ENCODE assay signal across 8 mouse cellular contexts in the genomic region with DNA sequence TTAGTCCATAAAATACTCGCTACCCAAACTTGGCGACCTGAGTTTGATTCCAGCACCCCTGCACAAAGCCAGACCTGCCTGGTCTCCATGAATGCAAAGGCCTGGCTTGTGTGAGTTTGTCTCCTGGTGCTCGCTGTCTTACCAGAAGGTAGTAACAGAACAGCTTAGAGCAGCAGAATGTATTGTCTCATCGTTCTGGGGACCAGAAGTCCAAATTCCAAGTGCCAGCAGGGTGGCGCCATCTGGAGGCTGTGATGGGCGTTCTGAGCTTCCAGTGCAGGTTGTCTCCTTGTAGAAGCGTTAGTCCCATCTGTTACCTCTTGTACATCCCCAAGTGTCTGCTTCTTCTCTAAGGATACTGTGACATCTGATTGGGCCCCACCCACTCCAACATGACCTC. TPM values are rescaled to one million over a fixed set of nuclear protein-coding genes. Genes with fewer than 3 reads are reported as not detected.
DNase-seq lines count a peak whose midpoint lies in the region; ATAC-seq and TF ChIP-seq lines count a peak whose summit lies in the region.

No protein-coding gene starts in this region.

- peaks cover 20% of the 10 kb centered on the region; the same call in 1 of the 2 replicates for H3K27me3 ChIP-seq in forebrain, embryonic 12.5 days

- no peak overlapping the region for H3K27ac ChIP-seq in left cerebral cortex, adult 2 months
- no peak overlapping the region for H3K27ac ChIP-seq in bone marrow, adult 2 months (ENCODE audit: control insufficient read depth, insufficient read depth, low read depth, low read length, poor library complexity)
- H3K27ac ChIP-seq in forebrain, embryonic 12.5 days, result peak overlapping the region; percentile 69; the same call in 1 of the 2 replicates

- TF ChIP-seq POLR2A in bone marrow, adult 2 months (IDR thresholded peaks at IDR 0.05; ENCODE audit: borderline replicate concordance, control insufficient read depth, low read depth, low read length), result no peak

- peak; percentile 51 for TF ChIP-seq CTCF in left cerebral cortex, adult 2 months (IDR thresholded peaks at IDR 0.05)
- peak; percentile 58 for TF ChIP-seq CTCF in bone marrow, adult 2 months (IDR thresholded peaks at IDR 0.05; ENCODE audit: control insufficient read depth, insufficient read depth, low read length)

- 33% methylated on average over 7 of the region's 7 CpGs for WGBS in bone marrow, adult 2 months
- 34% methylated on average over 7 of the region's 7 CpGs for WGBS in forebrain, embryonic 12.5 days

- 0 out of 2 replicates have a peak, but pooled peaks have one; percentile 10 for ATAC-seq in forebrain, embryonic 12.5 days (ENCODE audit: low FRiP score)

- DNase-seq in left cerebral cortex, adult 2 months (ENCODE audit: extremely low spot score in 1 of 2, low spot score in 2 of 2), result peak in 1 of 2 experiments; percentile 31
- no peak for DNase-seq in left cerebral cortex, adult 11 months (ENCODE audit: low spot score)
- DNase-seq in layer of hippocampus, adult 11-12 months (ENCODE audit: low spot score), result peak; percentile 76
- DNase-seq in neural tube, embryonic 10.5 days (ENCODE audit: extremely low spot score, low spot score), result peak; percentile 59
- no peak for DNase-seq in urinary bladder, postnatal 14 days (ENCODE audit: low spot score)
- DNase-seq in urinary bladder, adult 18-20 months (ENCODE audit: low spot score in 2 of 2), result no peak

- no peaks in the 10 kb centered on the region for H3K4me1 ChIP-seq in bone marrow, adult 2 months (ENCODE audit: control insufficient read depth, insufficient read depth, low read length)
- peaks cover 25% of the 10 kb centered on the region for H3K4me1 ChIP-seq in forebrain, embryonic 12.5 days

- H3K9ac ChIP-seq in forebrain, embryonic 12.5 days, result no peak overlapping the region

- H3K9me3 ChIP-seq in forebrain, embryonic 12.5 days, result no peaks in the 10 kb centered on the region

- H3K36me3 ChIP-seq in forebrain, embryonic 12.5 days (replicated peaks), result no peaks in the 10 kb centered on the region

- H3K4me2 ChIP-seq in forebrain, embryonic 12.5 days, result no peak overlapping the region

- H3K4me3 ChIP-seq in left cerebral cortex, adult 2 months, result no peak overlapping the region
- H3K4me3 ChIP-seq in bone marrow, adult 2 months (replicated peaks; ENCODE audit: control insufficient read depth, low read depth, low read length), result no peak overlapping the region
- no peak overlapping the region for H3K4me3 ChIP-seq in forebrain, embryonic 12.5 days (replicated peaks)

- intact Hi-C loops in left cerebral cortex, adult 2 months (cut with DNase I), result loop anchor here (1.0 to 5.0 kb wide), 3 partner anchors 139 to 415 kb away; partner anchors contain the start of gene Mgat5b

RNA-seq across cellular contexts. Expression of gene Sec14l1, which starts 57.5 kb away (rescaled TPM):
- 100 to 1,000 TPM; 198 to 229 TPM for total RNA-seq in left cerebral cortex, adult 2 months (2021)
- 13.5 and 22.8 TPM in 2 replicates for polyA plus RNA-seq in bone marrow, adult 2 months (2011; ENCODE audit: insufficient read depth, insufficient read length, low replicate concordance, missing spikeins)
- 67.2 and 67.6 TPM in 2 replicates for polyA plus RNA-seq in forebrain, embryonic 12.5 days (2016; fragmentation: Nextera tagmentation; extraction: Ambion mirVana)

Comparison
In these comparisons a context has a peak if more than half of its experiments do, and no peak if none do; other contexts are left out.
1. DNase-seq: peak in layer of hippocampus, adult 11-12 months (single experiment) and neural tube, embryonic 10.5 days (single experiment); none in left cerebral cortex, adult 11 months (single experiment), urinary bladder, postnatal 14 days (single experiment) and urinary bladder, adult 18-20 months (0 of 2).